Mouse (Mus musculus) brain, embryonic 14.5 days (tissue): Measurements from ENCODE around the gene Inca1.

Source experiments
- CTCF ChIP-seq: fragments of 200-500 bp; IDR thresholded peaks from 2 replicates; pipeline ENCODE4 v1.5.1; 2012; ENCODE audit warnings: inconsistent platforms, mild to moderate bottlenecking, moderate library complexity, borderline replicate concordance; ENCODE audit not compliant: insufficient read depth, insufficient read length; ENCODE audit errors: extremely low read depth
- POLR2A ChIP-seq: fragments of 200-500 bp; IDR thresholded peaks from 2 replicates; pipeline ENCODE4 v1.6.1; 2012; ENCODE audit warnings: mild to moderate bottlenecking, inconsistent platforms, borderline replicate concordance; ENCODE audit not compliant: poor library complexity, insufficient read depth, insufficient read length, severe bottlenecking; ENCODE audit errors: extremely low read depth

GRCm38 (mm10) chr11:70657991-70658390 is 42.0 kb downstream of the Inca1 start:
- TF ChIP-seq CTCF (no peak), POLR2A (no peak)
